Mouse (Mus musculus) CD8-positive naive resting alpha-beta T cell, adult 2 months (primary cell): ENCODE data around the gene Atp13a2.

Experiments used
- DNase-seq, 2 experiments: peaks; one replicate each; pipeline ENCODE4 v3.0.0; 2022; ENCODE audit warnings: low read depth in 2 of 2, low spot score in 2 of 2

Atp13a2 gene

GRCm38 (mm10) chr4:140986711-140987395 lies at the start of gene Atp13a2:
Atp13a2 (plus strand) TSS chr4:140986873.
- peak; percentile 73 to 76 for DNase-seq

GRCm38 (mm10) chr4:140944356-140944755 lies 42.3 kb upstream of the Atp13a2 start:
- DNase-seq: no peak

- peak; percentile 79 to 86 for DNase-seq
Measured at GRCm38 (mm10) chr4:140944961-140945442, 41.7 kb upstream of the Atp13a2 start.

GRCm38 (mm10) chr4:140945571-140945970 lies 41.1 kb upstream of the Atp13a2 start:
- DNase-seq: no peak

GRCm38 (mm10) chr4:140946048-140946447 lies 40.6 kb upstream of the Atp13a2 start:
- no peak for DNase-seq

GRCm38 (mm10) chr4:140946580-140947205 lies 40.0 kb upstream of the Atp13a2 start:
- DNase-seq: no peak

- DNase-seq: no peak
Measured at GRCm38 (mm10) chr4:140947487-140948440, 38.9 kb upstream of the Atp13a2 start.

GRCm38 (mm10) chr4:140948481-140948880 lies 38.2 kb upstream of the Atp13a2 start:
- no peak for DNase-seq

- DNase-seq: no peak
Measured at GRCm38 (mm10) chr4:140949052-140949451, 37.6 kb upstream of the Atp13a2 start.

- DNase-seq: no peak
Measured at GRCm38 (mm10) chr4:140949616-140950015, 37.1 kb upstream of the Atp13a2 start.

- DNase-seq: no peak
Measured at GRCm38 (mm10) chr4:140950574-140950973, 36.1 kb upstream of the Atp13a2 start.

GRCm38 (mm10) chr4:140951861-140952641 lies 34.6 kb upstream of the Atp13a2 start:
- peak; percentile 75 to 78 for DNase-seq

GRCm38 (mm10) chr4:140957131-140957702 lies 29.5 kb upstream of the Atp13a2 start:
- DNase-seq: no peak

GRCm38 (mm10) chr4:140957725-140958124 lies 28.9 kb upstream of the Atp13a2 start:
- peak; percentile 79 to 84 for DNase-seq

GRCm38 (mm10) chr4:140958319-140958718 lies 28.4 kb upstream of the Atp13a2 start:
- DNase-seq: no peak

- no peak for DNase-seq
Measured at GRCm38 (mm10) chr4:140959128-140959679, 27.5 kb upstream of the Atp13a2 start.

GRCm38 (mm10) chr4:140959715-140960479 lies 26.8 kb upstream of the Atp13a2 start:
- DNase-seq: no peak

- peak; percentile 89 to 91 for DNase-seq
Measured at GRCm38 (mm10) chr4:140960781-140961466, 25.7 kb upstream of the Atp13a2 start, which contains the start of gene Sdhb. Sdhb (plus strand) TSS chr4:140961203.
